Mouse (Mus musculus): ENCODE measurements around the gene Smarcal1.
A peak's percentile ranks its signal among the peaks of the same experiment; 100 is the strongest.

The Smarcal1 gene

DNA sequence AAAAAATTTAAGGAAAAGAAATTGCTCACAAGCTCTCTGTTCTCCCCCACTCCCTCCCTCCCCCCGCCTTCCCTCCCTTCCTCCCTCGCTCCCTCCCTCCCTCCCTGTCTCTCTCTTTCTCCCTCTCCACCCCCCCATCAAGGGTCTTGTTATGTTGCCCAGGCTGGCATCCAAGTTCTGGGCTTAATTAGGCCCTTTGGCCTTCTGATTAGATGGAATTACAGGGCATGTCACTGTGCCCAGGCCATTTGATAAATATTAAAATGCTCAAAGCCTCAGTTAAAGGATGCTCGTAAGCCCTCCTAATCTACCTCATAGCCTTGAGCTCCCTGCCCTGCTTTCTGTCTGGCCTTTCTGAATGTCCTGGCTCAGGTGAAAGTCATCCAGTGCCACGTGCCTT lies 7.6 kb downstream of the Smarcal1 start:
- DNase-seq (ENCODE audit: low read depth, low spot score) = no peak

DNA sequence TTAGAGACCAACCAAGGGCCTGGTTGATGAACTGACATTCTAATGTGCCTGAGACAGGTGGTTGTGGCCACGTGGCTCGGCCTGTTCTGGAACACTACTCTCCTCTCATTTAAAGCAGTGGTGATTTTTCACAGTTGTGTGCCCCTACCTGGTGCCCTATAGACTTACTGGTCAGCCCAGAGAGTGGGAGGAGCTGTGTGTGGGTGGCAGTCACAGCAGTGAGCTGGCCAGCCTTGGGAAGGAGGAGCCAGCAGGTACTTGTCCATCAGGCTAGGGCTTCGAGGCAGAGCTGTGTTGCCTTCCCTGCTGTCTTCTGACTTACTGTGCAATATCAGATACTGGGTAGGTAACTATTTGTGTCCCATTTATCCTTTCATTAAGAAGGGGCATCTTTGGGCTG lies 9.3 kb downstream of the Smarcal1 start:
- no peak for DNase-seq (ENCODE audit: low read depth, low spot score)

DNA sequence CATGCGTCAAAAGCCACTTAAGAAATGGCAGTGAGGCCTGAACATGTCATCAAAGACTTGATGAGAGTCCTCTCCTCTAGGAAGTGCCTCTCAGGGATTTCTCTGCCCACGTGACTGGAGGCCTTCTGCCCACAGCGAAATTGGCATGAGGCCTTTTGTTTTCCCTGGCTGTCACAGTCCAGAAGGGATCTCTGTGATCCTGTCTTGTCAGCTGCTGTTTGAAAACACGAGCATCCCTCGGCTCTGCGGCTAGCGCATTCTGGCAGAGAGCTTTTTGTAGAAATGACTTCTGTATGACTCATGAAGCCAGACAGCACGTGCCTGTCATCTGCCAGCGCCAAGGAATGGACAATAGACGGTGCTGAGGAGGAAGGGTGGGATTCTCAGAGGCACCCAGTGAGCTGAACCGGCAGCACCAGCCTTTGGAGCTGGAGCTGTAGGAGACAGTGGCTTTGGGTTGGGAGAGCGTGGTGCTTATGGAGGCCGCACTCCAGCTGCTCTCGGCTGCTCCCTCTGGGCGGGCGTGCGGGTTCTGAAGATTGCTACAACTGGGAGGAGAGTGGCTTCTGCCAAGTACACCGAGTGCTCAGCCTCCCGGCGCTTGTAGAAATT lies 10.4 kb downstream of the Smarcal1 start:
- DNase-seq (ENCODE audit: low read depth, low spot score) = no peak

DNA sequence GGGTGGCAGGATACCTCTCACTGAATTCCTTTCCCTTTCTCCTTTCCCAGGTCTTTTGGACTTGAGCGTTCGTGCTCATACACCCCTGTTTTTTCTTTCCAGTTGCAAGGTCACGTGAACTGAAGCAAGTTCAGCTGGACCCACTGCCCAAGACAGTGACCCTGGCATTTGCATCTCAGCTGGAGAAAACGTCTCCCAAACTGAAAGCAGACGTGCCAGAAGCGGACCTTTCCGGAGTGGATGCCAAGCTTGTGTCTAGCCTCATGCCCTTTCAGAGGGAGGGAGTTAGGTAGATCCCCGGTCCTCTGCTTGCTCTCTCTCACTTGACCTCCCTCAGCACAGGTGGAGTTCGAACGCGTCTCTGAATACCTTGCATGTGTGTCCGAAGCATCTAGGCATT lies 12.6 kb downstream of the Smarcal1 start:
- DNase-seq (ENCODE audit: low read depth, low spot score) = no peak

DNA sequence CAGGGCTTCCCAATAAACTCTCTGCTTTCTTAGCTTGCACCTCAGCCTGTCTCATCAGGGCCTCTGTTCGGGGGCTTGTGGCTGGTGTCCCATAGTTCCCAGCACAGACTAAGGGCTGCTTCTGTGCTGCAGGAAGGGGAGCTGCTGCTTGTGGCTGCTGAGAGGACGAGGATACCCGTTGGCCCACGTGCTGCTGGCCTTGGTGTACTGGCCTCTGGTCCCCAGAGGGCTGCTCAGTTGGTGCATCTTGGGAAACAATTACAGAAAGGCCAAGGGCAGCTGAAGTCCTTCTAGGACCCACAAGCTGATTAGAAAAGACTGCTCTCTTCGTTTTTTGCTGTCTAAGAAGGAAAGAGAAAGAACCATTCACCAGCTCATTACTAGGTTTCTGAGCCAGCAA lies 13.2 kb downstream of the Smarcal1 start:
- DNase-seq (ENCODE audit: low read depth, low spot score) = no peak

DNA sequence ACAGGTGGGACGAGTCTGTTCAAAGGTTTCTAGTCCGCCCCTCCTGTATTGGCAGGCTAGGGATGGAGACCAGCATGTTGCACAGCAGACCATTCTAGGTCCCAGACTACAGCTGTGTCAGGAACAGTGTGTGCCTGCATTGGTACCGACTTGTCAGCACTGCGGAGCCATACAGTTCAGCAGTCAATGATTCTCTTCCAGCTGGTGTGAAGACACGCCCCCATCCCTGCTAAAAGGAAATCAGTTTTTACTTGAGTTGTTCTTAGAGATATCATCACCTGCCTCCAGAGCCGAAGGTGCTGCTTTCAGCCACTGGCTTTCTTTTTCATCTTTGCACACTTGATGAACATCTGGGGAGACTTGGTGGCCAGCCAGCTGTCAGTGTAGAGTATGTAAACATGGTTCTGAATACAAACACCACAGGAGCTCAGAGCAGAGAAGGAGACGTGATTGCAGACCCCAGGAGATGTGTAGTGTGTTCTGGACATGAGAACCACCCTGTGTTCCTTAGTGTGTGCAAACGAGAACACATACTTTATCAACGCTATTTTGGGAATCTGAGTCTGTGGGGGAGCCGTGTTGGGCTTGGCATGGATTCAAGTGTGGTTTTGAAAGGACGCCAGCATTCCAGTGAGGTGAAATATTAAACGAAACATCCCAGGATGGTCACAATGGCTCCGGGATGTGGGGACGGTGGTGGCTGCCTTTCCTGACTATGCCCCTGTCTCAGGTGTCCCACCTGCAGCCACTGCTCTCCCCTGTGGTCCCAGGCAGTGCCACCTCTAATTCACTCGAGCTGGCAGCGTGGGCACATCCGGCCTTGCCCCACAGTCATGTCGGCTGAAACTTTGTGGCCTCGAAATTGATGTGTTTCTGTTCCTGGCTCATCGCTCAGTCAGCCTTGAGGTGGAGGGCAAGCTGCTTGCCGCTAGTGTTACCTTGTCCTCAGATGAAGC lies 16.4 kb downstream of the Smarcal1 start:
- no peak for DNase-seq (ENCODE audit: low read depth, low spot score)

DNA sequence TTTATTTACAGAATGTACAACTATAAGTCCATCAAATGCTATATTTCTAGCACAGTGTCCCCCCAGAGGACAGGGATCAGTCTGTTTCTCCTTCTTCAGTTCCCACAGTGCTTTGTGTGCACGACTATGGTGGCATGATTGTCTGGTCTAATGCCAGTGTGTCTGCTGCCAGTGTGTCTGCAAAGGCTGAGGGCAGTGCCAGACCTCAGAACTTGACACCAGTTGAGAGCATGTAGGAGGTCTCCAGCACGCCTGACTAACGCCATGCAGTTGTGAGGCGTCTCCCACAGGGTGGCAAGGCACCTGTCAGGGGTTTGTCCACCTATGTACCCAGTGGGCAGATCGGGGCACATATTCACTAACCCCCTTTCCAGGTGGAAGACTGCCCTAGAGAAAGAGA lies 17.7 kb downstream of the Smarcal1 start:
- no peak for DNase-seq (ENCODE audit: low read depth, low spot score)

DNA sequence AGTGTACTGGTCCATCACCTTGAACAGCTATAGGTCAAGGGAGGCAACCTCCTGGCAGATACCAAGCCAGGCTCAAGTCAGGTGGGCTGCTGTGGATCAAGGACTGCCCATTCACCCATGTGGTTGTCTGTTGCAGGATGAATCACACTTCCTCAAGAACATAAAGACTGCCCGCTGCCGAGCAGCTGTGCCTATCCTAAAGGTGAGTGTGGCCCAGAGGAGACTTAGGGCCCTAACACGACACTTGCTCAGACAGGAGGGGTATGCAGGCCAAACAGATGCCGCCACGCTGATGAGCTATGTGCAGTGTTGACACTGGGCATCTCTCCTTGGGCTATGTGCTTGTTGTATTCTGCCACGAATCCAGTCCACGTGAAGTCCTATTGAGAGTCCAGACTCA lies 18.2 kb downstream of the Smarcal1 start:
- no peak for DNase-seq (ENCODE audit: low read depth, low spot score)

DNA sequence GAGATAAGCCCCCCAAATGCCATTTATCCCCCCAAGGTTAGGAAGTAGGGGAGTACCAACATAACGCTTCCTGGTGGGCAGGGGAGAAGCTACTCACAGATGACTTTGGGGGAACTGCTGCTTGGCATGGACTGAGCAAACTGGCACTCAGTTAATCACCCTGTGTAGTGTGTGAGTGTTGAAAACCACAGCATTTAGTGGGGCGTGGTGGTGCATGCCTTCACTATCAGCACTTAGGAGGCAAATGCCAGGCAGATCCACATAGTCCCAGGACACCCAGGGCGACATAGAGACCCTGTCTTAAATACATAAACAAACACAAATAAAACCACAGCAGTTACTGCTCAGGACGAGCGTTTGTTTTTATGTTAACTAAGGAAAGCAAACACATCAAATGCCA lies 19.1 kb downstream of the Smarcal1 start:
- no peak for DNase-seq (ENCODE audit: low read depth, low spot score)

DNA sequence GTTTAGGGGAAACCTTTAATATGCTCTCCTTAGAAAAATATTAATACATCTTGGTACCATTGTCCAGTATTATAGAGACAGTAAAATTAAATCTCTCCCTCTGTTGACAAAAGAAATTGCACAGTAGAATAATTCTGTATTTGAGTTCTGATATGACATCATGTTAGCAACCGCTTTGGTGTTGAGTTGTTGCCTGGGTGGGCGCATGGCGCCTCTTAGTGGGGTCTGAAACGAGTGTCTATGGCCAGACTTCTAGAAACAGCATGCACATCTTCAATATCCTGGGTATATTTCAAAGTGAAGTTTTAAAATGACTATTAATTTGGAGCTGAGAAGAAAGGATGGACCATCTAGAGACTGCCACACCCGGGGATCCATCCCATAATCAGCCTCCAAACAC lies 19.8 kb downstream of the Smarcal1 start:
- no peak for DNase-seq (ENCODE audit: low read depth, low spot score)

DNA sequence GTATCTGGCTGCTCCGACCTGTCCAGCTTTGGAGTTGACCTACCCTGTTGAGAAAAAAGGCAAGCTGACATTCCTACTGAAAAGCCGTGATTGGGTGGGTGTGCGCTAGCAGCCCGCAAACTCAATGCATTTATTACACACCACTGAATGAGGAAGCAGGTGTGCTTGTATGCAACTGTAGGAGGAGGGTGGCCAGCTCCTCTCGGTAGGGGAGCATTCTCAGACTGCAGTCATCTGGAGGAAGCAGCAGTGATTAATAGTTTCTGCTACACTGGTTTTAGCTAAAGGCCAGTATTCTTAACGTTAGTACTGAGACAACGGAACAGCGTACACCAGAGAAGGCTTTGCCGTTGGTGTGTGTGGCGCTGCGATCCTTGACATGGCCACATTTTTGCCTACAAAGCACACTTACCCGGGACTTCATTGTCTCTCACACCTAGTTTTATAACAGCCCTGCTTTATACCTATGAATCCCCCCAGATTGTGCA lies 23.2 kb downstream of the Smarcal1 start:
- DNase-seq (ENCODE audit: low read depth, low spot score) = no peak

DNA sequence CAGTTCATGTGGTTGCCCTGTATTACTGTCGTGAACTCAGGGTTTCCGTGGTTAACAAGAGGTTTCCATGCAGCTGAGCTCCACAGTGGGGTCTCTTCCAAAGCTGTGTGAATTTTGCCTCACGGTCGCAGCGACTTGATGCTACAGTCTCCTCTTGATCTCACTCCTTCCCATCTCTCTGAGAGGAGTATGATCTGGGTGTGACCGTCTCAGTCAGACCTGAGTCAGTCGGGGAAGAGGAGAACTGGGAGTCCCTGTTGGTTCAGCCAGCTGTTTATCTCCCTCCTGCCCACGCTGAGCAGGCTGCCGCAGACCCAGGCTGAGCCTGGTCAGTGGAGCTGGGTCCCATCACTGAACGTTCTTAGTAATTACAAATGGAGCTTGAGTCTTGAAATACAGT lies 26.1 kb downstream of the Smarcal1 start:
- DNase-seq (ENCODE audit: low read depth, low spot score) = no peak

DNA sequence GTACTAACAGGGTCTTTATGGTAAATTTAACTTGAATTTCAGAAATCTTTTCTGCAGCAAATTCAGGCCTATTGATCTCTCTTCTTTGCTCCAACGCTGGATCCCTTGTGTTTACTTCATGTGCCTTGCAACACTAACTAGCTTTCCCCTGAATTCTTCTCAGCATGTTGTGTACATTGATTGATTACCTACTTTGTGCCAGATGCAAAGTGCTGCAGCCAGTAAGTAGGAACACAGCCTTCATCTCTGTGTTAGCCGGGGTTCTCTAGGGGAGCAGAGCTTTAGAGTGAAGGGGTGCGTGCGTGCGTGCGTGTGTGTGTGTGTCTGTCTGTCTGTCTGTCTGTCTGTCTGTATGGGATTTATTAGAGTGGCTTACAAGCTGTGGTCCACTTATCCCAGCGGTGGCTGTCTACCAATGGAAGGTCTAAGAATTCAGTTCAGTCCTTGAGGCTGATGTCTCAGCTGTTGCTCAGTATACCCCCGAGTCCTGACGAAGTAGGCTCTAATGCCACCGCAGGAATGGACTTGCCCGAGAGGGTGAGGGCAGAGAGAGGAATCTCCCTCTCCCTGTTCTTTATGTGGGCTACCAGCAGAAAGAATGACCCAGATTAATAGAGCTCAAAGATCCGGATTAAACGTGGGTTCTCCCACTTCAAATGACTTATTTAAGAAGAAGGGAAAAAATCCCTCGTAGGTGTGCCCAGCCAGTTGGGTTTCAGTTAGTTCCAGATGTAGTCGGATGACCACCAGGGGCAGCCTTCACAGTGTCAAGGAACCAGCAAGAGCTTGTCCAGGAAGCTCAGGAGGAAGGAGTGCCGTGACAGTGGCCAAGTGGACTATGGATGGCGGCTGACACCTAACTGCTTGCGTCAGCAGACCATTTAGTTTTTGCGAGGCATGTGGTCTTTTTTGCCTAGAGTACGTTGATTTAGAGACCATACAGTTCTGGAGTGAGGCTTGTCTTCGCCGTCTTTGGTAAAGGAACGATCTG lies 27.1 kb downstream of the Smarcal1 start:
- DNase-seq (ENCODE audit: low read depth, low spot score) = no peak

DNA sequence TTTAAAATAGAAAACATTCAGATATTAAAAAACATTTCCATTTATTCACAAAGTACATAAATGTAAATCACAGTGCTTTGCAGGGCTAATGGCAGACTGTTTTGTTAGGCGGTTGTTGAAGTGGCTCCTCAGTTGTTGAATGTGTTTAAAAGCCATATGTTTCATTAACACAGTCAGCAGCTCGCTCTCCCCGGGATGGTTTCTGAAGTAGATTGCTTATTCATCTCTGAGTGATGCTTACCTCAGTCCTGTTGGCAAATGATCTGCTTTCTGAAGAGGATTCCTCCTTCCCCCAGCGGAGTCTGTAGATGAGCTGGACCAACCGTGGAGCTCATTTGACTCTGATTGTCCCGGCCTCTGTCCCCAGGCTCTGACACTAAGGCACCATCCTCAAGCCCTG lies 29.1 kb downstream of the Smarcal1 start:
- no peak for DNase-seq (ENCODE audit: low read depth, low spot score)

DNA sequence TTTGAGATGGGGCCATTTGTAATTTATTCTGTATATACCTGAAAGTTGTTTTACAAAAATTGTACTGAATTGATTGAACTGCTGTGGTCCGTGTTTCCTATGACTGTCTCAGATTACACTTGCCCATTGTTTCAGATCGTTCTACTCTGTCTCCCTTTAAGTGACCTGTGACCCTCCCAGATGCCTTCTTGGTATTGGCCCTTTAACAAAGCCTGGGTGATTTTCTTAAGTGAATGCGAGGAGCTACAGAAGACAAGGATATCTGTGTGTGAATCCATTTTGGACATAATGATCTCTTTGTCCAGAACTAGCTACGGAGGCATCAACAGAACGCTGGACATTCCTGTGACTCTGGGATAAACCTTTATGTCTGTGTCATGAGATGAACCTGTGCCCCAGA lies 52.2 kb downstream of the Smarcal1 start:
- no peak for DNase-seq (ENCODE audit: low read depth, low spot score)

DNA sequence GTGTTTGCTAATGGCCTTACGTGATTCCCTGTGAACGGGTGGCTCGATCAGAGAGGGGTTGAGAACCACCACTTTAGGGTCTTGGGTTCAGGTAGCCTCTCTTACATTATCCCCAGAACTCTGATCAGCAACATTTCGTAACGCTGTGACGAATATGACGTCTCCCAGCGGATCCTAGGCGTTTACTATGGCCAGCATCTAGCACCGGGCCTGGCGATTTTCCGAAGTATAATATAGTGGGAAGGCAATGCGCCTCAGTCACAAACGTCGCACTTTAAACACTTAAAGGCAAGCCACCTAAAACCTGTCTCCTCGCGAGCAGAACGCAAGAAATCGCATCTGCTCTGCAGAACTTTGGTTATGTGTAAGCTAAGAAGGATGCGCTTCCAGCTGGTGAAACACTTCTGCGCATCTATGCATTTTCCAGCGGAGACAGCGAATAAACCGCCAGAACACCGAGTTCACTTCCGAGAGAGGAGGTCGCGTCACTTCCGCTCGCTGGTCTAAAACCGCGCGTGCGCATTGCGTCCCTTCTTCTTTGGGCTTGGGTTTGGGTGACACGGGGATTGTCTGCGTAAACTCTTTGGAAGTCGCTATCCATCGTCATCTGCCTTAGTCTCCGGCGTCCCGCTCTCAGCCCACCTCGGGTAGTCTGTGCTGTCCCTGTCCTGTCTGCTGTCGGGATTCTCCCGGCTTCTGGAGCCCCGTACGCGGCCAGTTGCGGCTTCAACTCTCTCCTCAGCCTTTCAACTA lies 57.8 kb downstream of the Smarcal1 start:
- peak; percentile 60 for DNase-seq (ENCODE audit: low read depth, low spot score)

DNA sequence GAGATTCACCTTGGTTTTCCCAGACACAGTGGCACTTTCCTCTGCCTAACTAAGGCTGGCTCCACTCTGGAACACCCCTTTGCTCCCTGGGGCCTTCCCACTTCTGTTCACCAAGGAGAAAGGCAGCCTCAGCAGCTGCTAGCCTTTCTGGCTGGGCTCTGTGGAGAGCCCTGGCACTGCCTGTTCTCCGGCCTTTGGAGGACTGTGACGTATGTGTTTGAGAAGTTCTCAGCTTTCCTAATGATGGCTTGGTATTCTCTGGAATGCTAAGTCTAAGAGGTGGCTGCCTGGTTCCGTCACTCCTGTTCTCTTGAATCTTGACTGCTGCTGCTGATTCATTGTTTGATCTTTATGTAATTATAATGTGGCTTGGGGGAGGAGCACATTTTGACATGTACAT lies 90.0 kb downstream of the Smarcal1 start:
- no peak for DNase-seq (ENCODE audit: low read depth, low spot score)
